Mouse (Mus musculus): ENCODE results near the gene Pde4b.

DNA sequence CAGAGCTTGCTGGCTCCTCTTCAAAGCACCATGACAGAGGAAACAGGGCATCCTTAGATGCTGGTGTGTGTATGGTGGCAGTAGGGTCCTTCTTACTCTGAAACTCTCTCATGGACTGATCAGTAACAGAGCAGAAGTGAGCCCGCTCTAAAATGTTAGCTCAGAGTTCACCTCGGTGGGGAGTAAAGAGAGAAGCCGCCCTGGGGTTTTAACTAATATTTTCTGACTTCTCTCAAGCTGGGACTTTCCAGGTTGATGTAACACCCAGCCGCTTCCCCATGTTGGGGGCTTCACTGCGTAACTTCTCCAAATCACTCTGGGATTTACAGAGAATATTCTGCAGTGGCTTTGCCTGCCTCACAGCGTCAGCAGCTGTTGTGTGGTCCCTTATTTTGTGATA is 484.7 kb downstream of the Pde4b start:
- no peak for TF ChIP-seq POLR2AphosphoS5 (IDR thresholded peaks at IDR 0.05; ENCODE audit: insufficient replicate concordance, low read depth, low read length)
- no peak for TF ChIP-seq CTCF (IDR thresholded peaks at IDR 0.05; ENCODE audit: low read depth, low read length)
